ENCODE assay signal across 10 mouse cellular contexts in genomic region chr6:23835552-23835951, GRCm38 (mm10).
"Had no signal": no experiment of that assay in that cellular context is flagged by ENCODE, and none has a peak within 500 bp of the region (broad histone marks: within the 10 kb centered on the region; RNA-seq: fewer than 3 reads in every experiment).

No protein-coding gene starts in this region.

- H3K36me3 ChIP-seq: limb, embryonic 13.5 days; midbrain, embryonic 12.5 days; stomach, embryonic 15.5 days had no signal

- H3K27me3 ChIP-seq: stomach, embryonic 15.5 days had no signal

- H3K27ac ChIP-seq: limb, embryonic 13.5 days; liver, embryonic 14.5 days; midbrain, embryonic 12.5 days; stomach, embryonic 15.5 days had no signal

- DNase-seq: kidney, postnatal 14 days; left cerebral cortex, postnatal 4 days; lung, adult 18-20 months; right cerebral cortex, postnatal 14 days; thymus, adult 2 months; thymus, postnatal 25 days had no signal

- H3K9me3 ChIP-seq: limb, embryonic 13.5 days; midbrain, embryonic 12.5 days; stomach, embryonic 15.5 days had no signal

- H3K9ac ChIP-seq: limb, embryonic 13.5 days; liver, embryonic 14.5 days; midbrain, embryonic 12.5 days; stomach, embryonic 15.5 days had no signal

- H3K4me3 ChIP-seq: limb, embryonic 13.5 days; midbrain, embryonic 12.5 days; stomach, embryonic 15.5 days had no signal

- H3K4me2 ChIP-seq: limb, embryonic 13.5 days; midbrain, embryonic 12.5 days; stomach, embryonic 15.5 days had no signal
